Mouse (Mus musculus): ENCODE data around the gene Ttc39b. TPM values are rescaled to one million over a fixed set of nuclear protein-coding genes. Genes with fewer than 3 reads are reported as not detected.

The Ttc39b gene
- polyA plus RNA-seq, 1 experiment from 2014 or later, result 5.6 TPM

GRCm38 (mm10) chr4:83301713-83302112, 22.3 kb downstream of the Ttc39b start:
- ATAC-seq (replicated peaks), result no peak
- Histone ChIP-seq H3K4me3 (no peak overlapping the region), H3K4me1 (peaks cover 7% of the 10 kb centered on the region), H3K4me2 (no peak overlapping the region), H3K36me3 (replicated peaks) (no peaks in the 10 kb centered on the region), H3K9ac (no peak overlapping the region), H3K27me3 (replicated peaks) (no peaks in the 10 kb centered on the region), H3K9me3 (no peaks in the 10 kb centered on the region), H3K27ac (no peak overlapping the region)
- 98% methylated on average over 1 of the region's 1 CpGs for WGBS

DNA sequence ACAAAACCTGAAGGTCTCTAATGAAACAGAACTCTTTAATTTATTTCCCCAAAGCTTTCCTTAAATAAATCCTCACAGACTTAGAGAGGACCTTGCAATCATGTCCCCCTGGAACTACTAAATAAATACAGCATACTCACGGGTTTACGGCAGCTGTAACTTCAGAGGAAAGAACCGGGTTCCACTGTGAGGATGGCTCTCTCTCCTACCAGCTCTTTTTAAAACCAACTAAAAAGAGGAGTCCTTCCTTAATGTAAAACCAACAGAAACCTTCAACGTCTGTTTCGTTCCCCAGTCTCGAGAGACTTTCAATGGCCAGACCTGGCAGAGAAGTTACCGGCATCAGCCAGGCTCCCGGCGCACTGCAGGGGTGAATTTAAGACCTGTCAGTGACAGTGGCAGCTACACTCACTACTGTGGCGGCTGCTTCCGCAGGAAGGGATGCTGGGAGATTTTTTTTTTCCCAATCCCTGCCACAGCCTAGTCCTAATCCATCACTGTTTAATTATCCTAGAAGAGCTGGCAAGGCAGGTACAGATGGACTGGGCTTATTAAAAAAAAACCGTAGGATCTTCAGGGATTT, 39.2 kb downstream of the Ttc39b start:
- Histone ChIP-seq H3K27me3 (replicated peaks) (no peaks in the 10 kb centered on the region), H3K9me3 (no peaks in the 10 kb centered on the region), H3K9ac (peak overlapping the region; percentile 68), H3K4me2 (peak overlapping the region; percentile 75), H3K27ac (peak overlapping the region; percentile 86), H3K36me3 (replicated peaks) (no peaks in the 10 kb centered on the region), H3K4me1 (peaks cover 4% of the 10 kb centered on the region; the same call in 1 of the 2 replicates), H3K4me3 (peak overlapping the region; percentile 59)
- ATAC-seq (replicated peaks), result peak; percentile 87
- 2% methylated on average over 12 of the region's 12 CpGs for WGBS

- H3K4me2 ChIP-seq, result peak overlapping the region; percentile 75
- no peaks in the 10 kb centered on the region for H3K27me3 ChIP-seq (replicated peaks)
- H3K4me1 ChIP-seq, result peaks cover 4% of the 10 kb centered on the region; the same call in 1 of the 2 replicates
- 14% methylated on average over 19 of the region's 19 CpGs for WGBS
- peak overlapping the region; percentile 68 for H3K9ac ChIP-seq
- no peaks in the 10 kb centered on the region for H3K9me3 ChIP-seq
- peak; percentile 92 for ATAC-seq (replicated peaks)
- H3K36me3 ChIP-seq (replicated peaks), result no peaks in the 10 kb centered on the region
- peak overlapping the region; percentile 86 for H3K27ac ChIP-seq
- peak overlapping the region; percentile 59 for H3K4me3 ChIP-seq
Measured at GRCm38 (mm10) chr4:83283973-83284767, 39.9 kb downstream of the Ttc39b start.

- Histone ChIP-seq H3K4me1 (peaks cover 4% of the 10 kb centered on the region; the same call in 1 of the 2 replicates), H3K9ac (no peak overlapping the region), H3K4me3 (no peak overlapping the region), H3K9me3 (no peaks in the 10 kb centered on the region), H3K27me3 (replicated peaks) (no peaks in the 10 kb centered on the region), H3K36me3 (replicated peaks) (no peaks in the 10 kb centered on the region), H3K27ac (no peak overlapping the region), H3K4me2 (no peak overlapping the region)
- 82% methylated on average over 6 of the region's 6 CpGs for WGBS
- ATAC-seq (replicated peaks), result no peak
Measured at GRCm38 (mm10) chr4:83282424-83282823, 41.6 kb downstream of the Ttc39b start.

GRCm38 (mm10) chr4:83279236-83279635, 44.8 kb downstream of the Ttc39b start:
- no peaks in the 10 kb centered on the region for H3K27me3 ChIP-seq (replicated peaks)
- no peak for ATAC-seq (replicated peaks)
- H3K27ac ChIP-seq, result no peak overlapping the region

DNA sequence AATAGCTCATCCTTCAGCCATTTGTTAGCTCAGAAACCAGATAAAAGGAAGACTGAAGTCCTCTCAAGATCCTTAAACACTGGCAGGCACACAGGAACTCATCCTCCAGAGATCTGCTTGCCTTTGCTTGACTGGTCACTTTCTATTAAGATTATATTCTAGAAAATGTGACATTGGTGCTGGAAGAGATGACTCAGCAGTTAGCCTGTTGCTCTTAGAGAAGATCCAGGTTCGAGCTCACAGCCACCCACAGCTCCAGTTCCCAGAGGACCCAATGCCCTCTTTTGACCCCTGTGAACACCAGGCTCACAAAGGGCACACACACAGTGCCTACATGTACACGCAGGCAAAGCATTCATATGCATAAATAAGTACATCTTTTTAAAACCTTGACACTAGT, 49.8 kb downstream of the Ttc39b start:
- Histone ChIP-seq H3K4me3 (no peak overlapping the region), H3K9me3 (no peaks in the 10 kb centered on the region), H3K9ac (no peak overlapping the region), H3K27me3 (replicated peaks) (no peaks in the 10 kb centered on the region), H3K4me2 (no peak overlapping the region), H3K4me1 (no peaks in the 10 kb centered on the region), H3K36me3 (replicated peaks) (no peaks in the 10 kb centered on the region), H3K27ac (no peak overlapping the region)
- ATAC-seq (replicated peaks), result no peak
- WGBS, result 70% methylated on average over 2 of the region's 2 CpGs

More at GRCm38 (mm10) chr4:83279236-83279635, 44.8 kb downstream of the Ttc39b start:
- H3K9ac ChIP-seq, result no peak overlapping the region
- H3K4me2 ChIP-seq, result no peak overlapping the region
- H3K4me3 ChIP-seq, result no peak overlapping the region
- no peaks in the 10 kb centered on the region for H3K9me3 ChIP-seq
- H3K4me1 ChIP-seq, result no peaks in the 10 kb centered on the region
- H3K36me3 ChIP-seq (replicated peaks), result no peaks in the 10 kb centered on the region
- WGBS, result 93% methylated on average over 7 of the region's 7 CpGs

DNA sequence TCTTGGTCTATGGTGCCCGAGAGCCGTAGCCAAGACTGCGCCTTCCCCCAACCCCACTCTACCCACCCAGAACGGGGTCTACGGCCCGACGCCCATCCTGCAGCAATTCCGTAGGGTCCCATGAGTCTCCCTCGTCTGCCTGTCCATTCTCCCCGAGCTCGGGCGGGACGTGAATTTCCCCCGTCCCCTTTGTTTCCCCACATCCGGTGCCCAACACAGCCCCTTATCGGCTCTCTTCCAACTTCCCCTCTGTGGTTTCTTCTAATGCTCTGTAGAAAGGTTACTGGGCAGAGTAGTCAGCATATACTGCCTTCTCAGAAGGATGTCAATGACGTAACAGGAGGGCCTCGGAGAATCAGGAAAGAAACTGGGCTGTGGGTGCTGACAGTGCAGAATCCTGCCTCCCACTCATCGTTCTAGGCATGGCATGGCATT, 50.4 kb downstream of the Ttc39b start:
- no peaks in the 10 kb centered on the region for H3K36me3 ChIP-seq (replicated peaks)
- H3K4me2 ChIP-seq, result no peak overlapping the region
- WGBS, result 91% methylated on average over 19 of the region's 19 CpGs
- no peak overlapping the region for H3K27ac ChIP-seq
- no peaks in the 10 kb centered on the region for H3K27me3 ChIP-seq (replicated peaks)
- ATAC-seq (replicated peaks), result no peak
- no peak overlapping the region for H3K4me3 ChIP-seq
- no peak overlapping the region for H3K9ac ChIP-seq
- H3K9me3 ChIP-seq, result no peaks in the 10 kb centered on the region
- no peaks in the 10 kb centered on the region for H3K4me1 ChIP-seq

DNA sequence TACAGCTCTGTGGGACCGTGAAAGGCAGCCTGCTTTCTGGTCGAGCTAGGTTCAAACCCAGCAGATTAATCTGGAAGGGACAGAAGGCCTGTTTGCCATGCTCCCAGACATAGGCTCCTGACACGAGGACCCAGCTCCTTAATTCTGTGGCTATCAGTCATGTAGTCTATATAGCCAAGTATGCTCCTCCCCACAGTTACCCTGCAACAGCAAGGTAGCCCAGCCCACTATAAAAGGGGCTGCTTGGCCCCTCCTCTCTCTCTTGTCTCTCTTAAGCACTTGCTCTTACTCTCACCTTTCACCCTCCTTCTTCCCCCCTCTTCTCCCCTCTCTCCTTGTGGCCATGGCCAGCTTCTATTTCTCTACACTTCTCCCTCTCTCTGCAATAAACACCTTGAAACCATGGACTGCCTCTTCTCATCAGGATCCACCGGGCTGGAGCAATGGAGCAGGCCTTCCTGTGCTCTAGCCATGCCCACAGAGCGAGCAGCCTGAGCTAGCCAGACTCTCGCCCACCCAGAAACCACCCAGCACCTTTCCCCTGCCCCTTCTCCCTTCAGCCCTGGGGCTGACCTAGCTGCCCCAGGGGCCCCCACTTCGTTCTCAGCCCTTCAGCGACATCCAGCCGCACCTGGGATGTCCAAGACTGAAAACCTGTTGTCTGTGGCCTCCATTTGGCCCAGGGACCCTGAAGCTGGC, 51.0 kb downstream of the Ttc39b start:
- no peak overlapping the region for H3K9ac ChIP-seq
- H3K9me3 ChIP-seq, result no peaks in the 10 kb centered on the region
- H3K4me3 ChIP-seq, result no peak overlapping the region
- no peaks in the 10 kb centered on the region for H3K27me3 ChIP-seq (replicated peaks)
- ATAC-seq (replicated peaks), result no peak
- no peaks in the 10 kb centered on the region for H3K4me1 ChIP-seq
- no peak overlapping the region for H3K4me2 ChIP-seq
- 79% methylated on average over 9 of the region's 9 CpGs for WGBS
- no peak overlapping the region for H3K27ac ChIP-seq
- no peaks in the 10 kb centered on the region for H3K36me3 ChIP-seq (replicated peaks)

GRCm38 (mm10) chr4:83270481-83270880, 53.6 kb downstream of the Ttc39b start:
- no peak for ATAC-seq (replicated peaks)
- no peak overlapping the region for H3K4me3 ChIP-seq
- no peaks in the 10 kb centered on the region for H3K27me3 ChIP-seq (replicated peaks)
- H3K9me3 ChIP-seq, result no peaks in the 10 kb centered on the region
- no peaks in the 10 kb centered on the region for H3K36me3 ChIP-seq (replicated peaks)
- H3K27ac ChIP-seq, result no peak overlapping the region
- no peak overlapping the region for H3K4me2 ChIP-seq
- H3K4me1 ChIP-seq, result no peaks in the 10 kb centered on the region
- WGBS, result 93% methylated on average over 8 of the region's 8 CpGs
- no peak overlapping the region for H3K9ac ChIP-seq

- WGBS, result 86% methylated on average over 6 of the region's 6 CpGs
- no peak for ATAC-seq (replicated peaks)
- Histone ChIP-seq H3K36me3 (replicated peaks) (no peaks in the 10 kb centered on the region), H3K9ac (no peak overlapping the region), H3K27ac (no peak overlapping the region), H3K4me3 (no peak overlapping the region), H3K4me1 (no peaks in the 10 kb centered on the region), H3K27me3 (replicated peaks) (no peaks in the 10 kb centered on the region), H3K4me2 (no peak overlapping the region), H3K9me3 (no peaks in the 10 kb centered on the region)
Measured at GRCm38 (mm10) chr4:83269614-83270013, 54.4 kb downstream of the Ttc39b start.

GRCm38 (mm10) chr4:83265926-83266692, 57.9 kb downstream of the Ttc39b start:
- H3K9me3 ChIP-seq, result no peaks in the 10 kb centered on the region
- 75% methylated on average over 14 of the region's 14 CpGs for WGBS
- no peak overlapping the region for H3K27ac ChIP-seq
- no peak overlapping the region for H3K4me2 ChIP-seq
- no peak for ATAC-seq (replicated peaks)
- no peaks in the 10 kb centered on the region for H3K27me3 ChIP-seq (replicated peaks)
- no peak overlapping the region for H3K9ac ChIP-seq
- H3K4me1 ChIP-seq, result no peaks in the 10 kb centered on the region
- no peak overlapping the region for H3K4me3 ChIP-seq
- no peaks in the 10 kb centered on the region for H3K36me3 ChIP-seq (replicated peaks)

DNA sequence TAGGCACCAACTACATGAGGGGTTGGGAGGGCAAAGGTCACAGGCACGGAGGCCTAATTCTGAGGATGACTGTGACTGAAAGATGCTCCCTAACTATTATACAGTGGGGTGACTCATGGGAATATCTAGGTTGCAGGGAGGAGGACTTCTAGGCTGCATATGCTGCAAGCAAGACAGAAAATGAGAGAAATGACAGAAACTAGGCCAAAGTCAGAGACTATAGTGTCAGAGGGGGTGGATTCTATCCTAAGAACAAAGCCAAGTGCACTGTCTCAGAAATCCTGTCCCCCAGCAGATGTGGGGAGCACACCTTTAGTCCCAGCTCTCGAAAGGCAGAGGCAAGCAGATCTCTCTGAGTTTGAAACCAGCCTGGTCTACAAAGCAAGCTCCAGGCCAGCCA, 59.2 kb downstream of the Ttc39b start:
- no peak overlapping the region for H3K27ac ChIP-seq

More for the DNA sequence above, 59.2 kb downstream of the Ttc39b start:
- H3K9me3 ChIP-seq, result no peaks in the 10 kb centered on the region
- no peak overlapping the region for H3K9ac ChIP-seq
- H3K27me3 ChIP-seq (replicated peaks), result no peaks in the 10 kb centered on the region
- WGBS, result 84% methylated on average over 2 of the region's 2 CpGs
- H3K36me3 ChIP-seq (replicated peaks), result no peaks in the 10 kb centered on the region
- H3K4me2 ChIP-seq, result no peak overlapping the region
- ATAC-seq (replicated peaks), result no peak
- H3K4me3 ChIP-seq, result no peak overlapping the region
- H3K4me1 ChIP-seq, result no peaks in the 10 kb centered on the region

All from midbrain, embryonic 15.5 days (tissue).